Mouse (Mus musculus): ENCODE results near the gene Mfsd4b1. TPM values are rescaled to one million over a fixed set of nuclear protein-coding genes. Genes with fewer than 3 reads are reported as not detected.

Mfsd4b1 gene
- polyA plus RNA-seq, 1 experiment from 2014 or later = not detected

- no peaks in the 10 kb centered on the region for H3K36me3 ChIP-seq (ENCODE audit: control insufficient read depth, insufficient read depth, low read length)
- no peak overlapping the region for H3K27ac ChIP-seq (ENCODE audit: low read depth, low read length)
- 38% methylated on average over 6 of the region's 6 CpGs for WGBS
- no peaks in the 10 kb centered on the region; the same call in 1 of the 2 replicates for H3K4me1 ChIP-seq (ENCODE audit: control insufficient read depth, insufficient read depth, low read length)
- no peaks in the 10 kb centered on the region for H3K27me3 ChIP-seq (ENCODE audit: control insufficient read depth, insufficient read depth, low read length)
- ATAC-seq (ENCODE audit: low FRiP score) (no peak), DNase-seq (ENCODE audit: low spot score, missing footprints) (no peak)
- no peak overlapping the region for H3K4me3 ChIP-seq (ENCODE audit: low read depth, low read length)
- H3K9ac ChIP-seq (ENCODE audit: low read length) = no peak overlapping the region
- H3K9me3 ChIP-seq (ENCODE audit: control insufficient read depth, low read length) = no peaks in the 10 kb centered on the region
- no peak overlapping the region for H3K4me2 ChIP-seq
These were observed 37.7 kb upstream of the Mfsd4b1 start for GRCm38 (mm10) chr10:40062812-40063211.

GRCm38 (mm10) chr10:40061926-40062325, 36.9 kb upstream of the Mfsd4b1 start:
- no peak overlapping the region for H3K27ac ChIP-seq (ENCODE audit: low read depth, low read length)
- no peak for DNase-seq (ENCODE audit: low spot score, missing footprints)
- no peak for ATAC-seq (ENCODE audit: low FRiP score)
- H3K27me3 ChIP-seq (ENCODE audit: control insufficient read depth, insufficient read depth, low read length) = no peaks in the 10 kb centered on the region
- no peak overlapping the region for H3K4me3 ChIP-seq (ENCODE audit: low read depth, low read length)
- H3K36me3 ChIP-seq (ENCODE audit: control insufficient read depth, insufficient read depth, low read length) = no peaks in the 10 kb centered on the region
- H3K9me3 ChIP-seq (ENCODE audit: control insufficient read depth, low read length) = no peaks in the 10 kb centered on the region
- 82% methylated on average over 5 of the region's 5 CpGs for WGBS
- no peaks in the 10 kb centered on the region; the same call in 1 of the 2 replicates for H3K4me1 ChIP-seq (ENCODE audit: control insufficient read depth, insufficient read depth, low read length)
- H3K4me2 ChIP-seq = no peak overlapping the region
- H3K9ac ChIP-seq (ENCODE audit: low read length) = no peak overlapping the region

GRCm38 (mm10) chr10:40058786-40059120, 33.7 kb upstream of the Mfsd4b1 start:
- WGBS = 90% methylated on average over 3 of the region's 3 CpGs
- Histone ChIP-seq H3K4me1 (ENCODE audit: control insufficient read depth, insufficient read depth, low read length) (no peaks in the 10 kb centered on the region), H3K4me3 (ENCODE audit: low read depth, low read length) (no peak overlapping the region), H3K4me2 (no peak overlapping the region), H3K9me3 (ENCODE audit: control insufficient read depth, low read length) (no peaks in the 10 kb centered on the region), H3K27me3 (ENCODE audit: control insufficient read depth, insufficient read depth, low read length) (no peaks in the 10 kb centered on the region), H3K36me3 (ENCODE audit: control insufficient read depth, insufficient read depth, low read length) (no peaks in the 10 kb centered on the region), H3K9ac (ENCODE audit: low read length) (no peak overlapping the region), H3K27ac (ENCODE audit: low read depth, low read length) (no peak overlapping the region)
- no peak for DNase-seq (ENCODE audit: low spot score, missing footprints)
- no peak for ATAC-seq (ENCODE audit: low FRiP score)

- no peak overlapping the region for H3K4me3 ChIP-seq (ENCODE audit: low read depth, low read length)
- ATAC-seq (ENCODE audit: low FRiP score) = no peak
- no peaks in the 10 kb centered on the region for H3K9me3 ChIP-seq (ENCODE audit: control insufficient read depth, low read length)
- no peaks in the 10 kb centered on the region for H3K4me1 ChIP-seq (ENCODE audit: control insufficient read depth, insufficient read depth, low read length)
- no peak for DNase-seq (ENCODE audit: low spot score, missing footprints)
- H3K27me3 ChIP-seq (ENCODE audit: control insufficient read depth, insufficient read depth, low read length) = no peaks in the 10 kb centered on the region
- H3K4me2 ChIP-seq = no peak overlapping the region
- no peak overlapping the region for H3K27ac ChIP-seq (ENCODE audit: low read depth, low read length)
- 64% methylated on average over 6 of the region's 6 CpGs for WGBS
- no peaks in the 10 kb centered on the region for H3K36me3 ChIP-seq (ENCODE audit: control insufficient read depth, insufficient read depth, low read length)
- no peak overlapping the region for H3K9ac ChIP-seq (ENCODE audit: low read length)
These were observed 33.2 kb upstream of the Mfsd4b1 start for GRCm38 (mm10) chr10:40058062-40058785.

GRCm38 (mm10) chr10:40057615-40058014, 32.5 kb upstream of the Mfsd4b1 start:
- WGBS = 58% methylated on average over 2 of the region's 2 CpGs
- Histone ChIP-seq H3K9me3 (ENCODE audit: control insufficient read depth, low read length) (no peaks in the 10 kb centered on the region), H3K27me3 (ENCODE audit: control insufficient read depth, insufficient read depth, low read length) (no peaks in the 10 kb centered on the region), H3K27ac (ENCODE audit: low read depth, low read length) (no peak overlapping the region), H3K9ac (ENCODE audit: low read length) (no peak overlapping the region), H3K4me2 (no peak overlapping the region), H3K4me1 (ENCODE audit: control insufficient read depth, insufficient read depth, low read length) (no peaks in the 10 kb centered on the region), H3K4me3 (ENCODE audit: low read depth, low read length) (no peak overlapping the region), H3K36me3 (ENCODE audit: control insufficient read depth, insufficient read depth, low read length) (no peaks in the 10 kb centered on the region)
- DNase-seq (ENCODE audit: low spot score, missing footprints) = no peak
- ATAC-seq (ENCODE audit: low FRiP score) = no peak

GRCm38 (mm10) chr10:40054455-40054854, 29.4 kb upstream of the Mfsd4b1 start:
- ATAC-seq (ENCODE audit: low FRiP score) (no peak), DNase-seq (ENCODE audit: low spot score, missing footprints) (no peak)
- 91% methylated on average over 8 of the region's 8 CpGs for WGBS
- no peak overlapping the region for H3K9ac ChIP-seq (ENCODE audit: low read length)
- no peak overlapping the region for H3K27ac ChIP-seq (ENCODE audit: low read depth, low read length)
- no peak overlapping the region for H3K4me3 ChIP-seq (ENCODE audit: low read depth, low read length)
- no peak overlapping the region for H3K4me2 ChIP-seq
- H3K27me3 ChIP-seq (ENCODE audit: control insufficient read depth, insufficient read depth, low read length) = no peaks in the 10 kb centered on the region
- no peaks in the 10 kb centered on the region for H3K4me1 ChIP-seq (ENCODE audit: control insufficient read depth, insufficient read depth, low read length)
- no peaks in the 10 kb centered on the region for H3K9me3 ChIP-seq (ENCODE audit: control insufficient read depth, low read length)
- H3K36me3 ChIP-seq (ENCODE audit: control insufficient read depth, insufficient read depth, low read length) = no peaks in the 10 kb centered on the region

GRCm38 (mm10) chr10:40053896-40054295, 28.8 kb upstream of the Mfsd4b1 start:
- H3K4me3 ChIP-seq (ENCODE audit: low read depth, low read length) = no peak overlapping the region
- H3K9me3 ChIP-seq (ENCODE audit: control insufficient read depth, low read length) = no peaks in the 10 kb centered on the region
- no peaks in the 10 kb centered on the region for H3K36me3 ChIP-seq (ENCODE audit: control insufficient read depth, insufficient read depth, low read length)
- H3K27me3 ChIP-seq (ENCODE audit: control insufficient read depth, insufficient read depth, low read length) = no peaks in the 10 kb centered on the region
- H3K4me1 ChIP-seq (ENCODE audit: control insufficient read depth, insufficient read depth, low read length) = no peaks in the 10 kb centered on the region
- H3K9ac ChIP-seq (ENCODE audit: low read length) = no peak overlapping the region
- 93% methylated on average over 4 of the region's 4 CpGs for WGBS
- H3K27ac ChIP-seq (ENCODE audit: low read depth, low read length) = no peak overlapping the region
- no peak overlapping the region for H3K4me2 ChIP-seq
- no peak for DNase-seq (ENCODE audit: low spot score, missing footprints)
- no peak for ATAC-seq (ENCODE audit: low FRiP score)

GRCm38 (mm10) chr10:40053257-40053895, 28.3 kb upstream of the Mfsd4b1 start:
- Histone ChIP-seq H3K9me3 (ENCODE audit: control insufficient read depth, low read length) (no peaks in the 10 kb centered on the region), H3K27ac (ENCODE audit: low read depth, low read length) (no peak overlapping the region), H3K9ac (ENCODE audit: low read length) (no peak overlapping the region), H3K4me2 (no peak overlapping the region), H3K4me1 (ENCODE audit: control insufficient read depth, insufficient read depth, low read length) (no peaks in the 10 kb centered on the region), H3K36me3 (ENCODE audit: control insufficient read depth, insufficient read depth, low read length) (no peaks in the 10 kb centered on the region), H3K27me3 (ENCODE audit: control insufficient read depth, insufficient read depth, low read length) (no peaks in the 10 kb centered on the region), H3K4me3 (ENCODE audit: low read depth, low read length) (no peak overlapping the region)
- no peak for DNase-seq (ENCODE audit: low spot score, missing footprints)
- ATAC-seq (ENCODE audit: low FRiP score) = no peak
- 65% methylated on average over 3 of the region's 3 CpGs for WGBS

- DNase-seq (ENCODE audit: low spot score, missing footprints) = no peak
- 85% methylated on average over 3 of the region's 3 CpGs for WGBS
- no peaks in the 10 kb centered on the region for H3K9me3 ChIP-seq (ENCODE audit: control insufficient read depth, low read length)
- no peaks in the 10 kb centered on the region for H3K27me3 ChIP-seq (ENCODE audit: control insufficient read depth, insufficient read depth, low read length)
- ATAC-seq (ENCODE audit: low FRiP score) = no peak
- no peak overlapping the region for H3K4me2 ChIP-seq
- no peaks in the 10 kb centered on the region for H3K36me3 ChIP-seq (ENCODE audit: control insufficient read depth, insufficient read depth, low read length)
- H3K27ac ChIP-seq (ENCODE audit: low read depth, low read length) = no peak overlapping the region
- H3K4me1 ChIP-seq (ENCODE audit: control insufficient read depth, insufficient read depth, low read length) = no peaks in the 10 kb centered on the region
- H3K9ac ChIP-seq (ENCODE audit: low read length) = no peak overlapping the region
- no peak overlapping the region for H3K4me3 ChIP-seq (ENCODE audit: low read depth, low read length)
These were observed 26.9 kb upstream of the Mfsd4b1 start for GRCm38 (mm10) chr10:40051997-40052396.
